Mouse (Mus musculus): ENCODE results near the gene Cntn4. TPM values are rescaled to one million over a fixed set of nuclear protein-coding genes. Genes with fewer than 3 reads are reported as not detected.

Gene Cntn4
- polyA plus RNA-seq, 1 experiment: not detected

DNA sequence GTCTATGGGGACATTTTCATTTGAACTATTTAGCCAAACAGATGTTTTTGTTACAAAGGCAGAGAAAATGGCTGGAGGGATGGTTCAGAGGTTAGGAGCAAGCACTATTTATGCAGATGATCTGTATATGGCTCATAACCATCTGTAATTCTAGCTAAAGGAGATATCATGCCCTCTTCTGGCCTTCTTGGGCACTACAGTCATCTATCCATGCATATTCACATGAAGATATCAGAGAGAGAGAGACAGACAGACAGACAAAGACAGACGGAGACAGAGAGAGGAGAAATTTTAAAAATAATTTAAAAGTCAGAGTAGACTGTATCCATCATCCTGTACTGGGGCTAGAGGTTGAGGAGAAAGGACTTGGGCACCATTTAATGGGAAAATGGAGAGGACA, 652.2 kb downstream of the Cntn4 start:
- Histone ChIP-seq H3K4me1 (replicated peaks; ENCODE audit: control insufficient read depth, insufficient read depth, low read length) (no peaks in the 10 kb centered on the region), H3K36me3 (ENCODE audit: control insufficient read depth, insufficient read depth, low read length) (no peaks in the 10 kb centered on the region), H3K27me3 (ENCODE audit: control insufficient read depth, insufficient read depth, low read length) (no peaks in the 10 kb centered on the region), H3K4me3 (ENCODE audit: control insufficient read depth, insufficient read depth, low read length) (no peak overlapping the region), H3K27ac (ENCODE audit: control insufficient read depth, insufficient read depth, low read length) (no peak overlapping the region)
- WGBS: 87% methylated on average over 1 of the region's 1 CpGs
- TF ChIP-seq POLR2A (IDR thresholded peaks at IDR 0.05; ENCODE audit: control insufficient read depth, extremely low read depth, insufficient read depth, low read length, poor library complexity) (no peak), CTCF (IDR thresholded peaks at IDR 0.05; ENCODE audit: borderline replicate concordance, control insufficient read depth, extremely low read depth, insufficient read depth, low read length, poor library complexity) (no peak)
- no peak for DNase-seq

GRCm38 (mm10) chr6:106332466-106332865, 655.0 kb downstream of the Cntn4 start:
- no peaks in the 10 kb centered on the region for H3K27me3 ChIP-seq (ENCODE audit: control insufficient read depth, insufficient read depth, low read length)
- H3K4me1 ChIP-seq (replicated peaks; ENCODE audit: control insufficient read depth, insufficient read depth, low read length): no peaks in the 10 kb centered on the region
- no peak overlapping the region for H3K27ac ChIP-seq (ENCODE audit: control insufficient read depth, insufficient read depth, low read length)
- DNase-seq: no peak
- no peak overlapping the region for H3K4me3 ChIP-seq (ENCODE audit: control insufficient read depth, insufficient read depth, low read length)
- WGBS: 90% methylated on average over 3 of the region's 3 CpGs
- TF ChIP-seq CTCF (IDR thresholded peaks at IDR 0.05; ENCODE audit: borderline replicate concordance, control insufficient read depth, extremely low read depth, insufficient read depth, low read length, poor library complexity) (no peak), POLR2A (IDR thresholded peaks at IDR 0.05; ENCODE audit: control insufficient read depth, extremely low read depth, insufficient read depth, low read length, poor library complexity) (no peak)
- no peaks in the 10 kb centered on the region for H3K36me3 ChIP-seq (ENCODE audit: control insufficient read depth, insufficient read depth, low read length)

DNA sequence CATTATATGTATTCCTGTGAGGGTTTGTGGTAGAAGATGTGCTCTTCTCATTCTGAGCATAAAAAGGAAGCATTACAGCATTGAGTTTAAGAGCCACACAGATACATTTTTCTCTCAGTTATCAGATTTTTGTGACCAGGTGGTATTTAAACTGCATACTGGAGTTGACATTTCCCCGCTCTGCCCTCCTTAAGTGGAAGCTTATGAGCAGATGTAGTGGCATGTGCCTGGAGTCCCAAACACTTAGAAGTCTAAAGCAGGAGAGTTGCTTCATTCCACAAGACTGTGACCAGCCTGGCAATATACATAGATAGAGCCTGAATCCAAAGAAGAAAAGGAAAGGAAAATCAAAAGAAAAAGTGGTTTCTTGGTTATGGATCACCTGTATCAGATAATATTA, 655.5 kb downstream of the Cntn4 start:
- 89% methylated on average over 1 of the region's 1 CpGs for whole genome bisulfite sequencing
- DNase-seq: no peak
- no peak for TF ChIP-seq CTCF (IDR thresholded peaks at IDR 0.05; ENCODE audit: borderline replicate concordance, control insufficient read depth, extremely low read depth, insufficient read depth, low read length, poor library complexity)
- Histone ChIP-seq H3K27ac (ENCODE audit: control insufficient read depth, insufficient read depth, low read length) (no peak overlapping the region), H3K27me3 (ENCODE audit: control insufficient read depth, insufficient read depth, low read length) (no peaks in the 10 kb centered on the region), H3K4me1 (replicated peaks; ENCODE audit: control insufficient read depth, insufficient read depth, low read length) (no peaks in the 10 kb centered on the region), H3K36me3 (ENCODE audit: control insufficient read depth, insufficient read depth, low read length) (no peaks in the 10 kb centered on the region), H3K4me3 (ENCODE audit: control insufficient read depth, insufficient read depth, low read length) (no peak overlapping the region)

GRCm38 (mm10) chr6:106335066-106335465, 657.6 kb downstream of the Cntn4 start:
- TF ChIP-seq CTCF (IDR thresholded peaks at IDR 0.05; ENCODE audit: borderline replicate concordance, control insufficient read depth, extremely low read depth, insufficient read depth, low read length, poor library complexity) (no peak), POLR2A (IDR thresholded peaks at IDR 0.05; ENCODE audit: control insufficient read depth, extremely low read depth, insufficient read depth, low read length, poor library complexity) (no peak)
- no peak for DNase-seq
- Histone ChIP-seq H3K27me3 (ENCODE audit: control insufficient read depth, insufficient read depth, low read length) (no peaks in the 10 kb centered on the region), H3K36me3 (ENCODE audit: control insufficient read depth, insufficient read depth, low read length) (no peaks in the 10 kb centered on the region), H3K4me3 (ENCODE audit: control insufficient read depth, insufficient read depth, low read length) (no peak overlapping the region), H3K27ac (ENCODE audit: control insufficient read depth, insufficient read depth, low read length) (no peak overlapping the region), H3K4me1 (replicated peaks; ENCODE audit: control insufficient read depth, insufficient read depth, low read length) (no peaks in the 10 kb centered on the region)
- WGBS: 52% methylated on average over 1 of the region's 1 CpGs

DNA sequence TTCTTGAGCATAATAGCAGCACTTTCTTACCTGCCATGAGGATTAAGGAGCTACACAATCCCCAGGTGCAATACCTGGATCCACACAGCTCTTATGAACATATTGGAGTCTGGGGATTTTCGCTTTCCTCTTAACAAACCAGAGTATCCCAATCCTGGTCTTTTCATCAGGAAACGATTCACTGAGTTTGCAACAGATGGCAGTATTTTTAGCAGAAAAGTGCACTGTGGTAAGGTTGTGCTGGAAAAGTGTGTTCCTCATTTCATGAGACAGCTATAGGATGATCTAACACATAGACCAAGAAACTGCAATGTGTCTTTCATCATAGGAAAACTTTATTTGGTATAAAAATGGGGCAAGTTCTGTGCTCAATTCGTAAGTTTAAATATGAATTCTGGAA, 659.3 kb downstream of the Cntn4 start:
- Histone ChIP-seq H3K4me1 (replicated peaks; ENCODE audit: control insufficient read depth, insufficient read depth, low read length) (no peaks in the 10 kb centered on the region), H3K27ac (ENCODE audit: control insufficient read depth, insufficient read depth, low read length) (no peak overlapping the region), H3K36me3 (ENCODE audit: control insufficient read depth, insufficient read depth, low read length) (no peaks in the 10 kb centered on the region), H3K27me3 (ENCODE audit: control insufficient read depth, insufficient read depth, low read length) (no peaks in the 10 kb centered on the region), H3K4me3 (ENCODE audit: control insufficient read depth, insufficient read depth, low read length) (no peak overlapping the region)
- no peak for DNase-seq
- 86% methylated on average over 3 of the region's 3 CpGs for WGBS
- TF ChIP-seq POLR2A (IDR thresholded peaks at IDR 0.05; ENCODE audit: control insufficient read depth, extremely low read depth, insufficient read depth, low read length, poor library complexity) (no peak), CTCF (IDR thresholded peaks at IDR 0.05; ENCODE audit: borderline replicate concordance, control insufficient read depth, extremely low read depth, insufficient read depth, low read length, poor library complexity) (no peak)

DNA sequence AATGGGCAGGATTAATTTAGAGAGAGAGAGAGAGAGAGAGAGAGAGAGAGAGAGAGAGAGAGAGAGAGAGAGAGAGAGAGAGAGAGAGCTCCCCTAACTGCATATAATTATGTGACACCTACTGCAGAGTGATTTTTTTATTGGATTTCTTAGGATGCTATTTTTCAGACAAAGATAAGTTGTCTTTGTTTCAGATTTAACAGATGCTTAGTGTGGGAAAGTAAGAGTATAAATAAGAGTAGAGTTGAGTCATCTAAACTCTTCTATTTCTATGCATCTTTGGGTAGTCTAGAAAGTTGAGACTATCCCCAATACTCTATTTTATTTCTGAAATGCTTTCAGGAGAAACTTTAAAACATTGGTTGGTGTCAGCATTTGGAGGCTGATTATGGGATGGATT, 660.4 kb downstream of the Cntn4 start:
- TF ChIP-seq CTCF (IDR thresholded peaks at IDR 0.05; ENCODE audit: borderline replicate concordance, control insufficient read depth, extremely low read depth, insufficient read depth, low read length, poor library complexity): no peak
- TF ChIP-seq POLR2A (IDR thresholded peaks at IDR 0.05; ENCODE audit: control insufficient read depth, extremely low read depth, insufficient read depth, low read length, poor library complexity): no peak
- no peaks in the 10 kb centered on the region for H3K36me3 ChIP-seq (ENCODE audit: control insufficient read depth, insufficient read depth, low read length)
- H3K27me3 ChIP-seq (ENCODE audit: control insufficient read depth, insufficient read depth, low read length): no peaks in the 10 kb centered on the region
- no peak overlapping the region for H3K27ac ChIP-seq (ENCODE audit: control insufficient read depth, insufficient read depth, low read length)
- DNase-seq: no peak
- no peak overlapping the region for H3K4me3 ChIP-seq (ENCODE audit: control insufficient read depth, insufficient read depth, low read length)
- no peaks in the 10 kb centered on the region for H3K4me1 ChIP-seq (replicated peaks; ENCODE audit: control insufficient read depth, insufficient read depth, low read length)

DNA sequence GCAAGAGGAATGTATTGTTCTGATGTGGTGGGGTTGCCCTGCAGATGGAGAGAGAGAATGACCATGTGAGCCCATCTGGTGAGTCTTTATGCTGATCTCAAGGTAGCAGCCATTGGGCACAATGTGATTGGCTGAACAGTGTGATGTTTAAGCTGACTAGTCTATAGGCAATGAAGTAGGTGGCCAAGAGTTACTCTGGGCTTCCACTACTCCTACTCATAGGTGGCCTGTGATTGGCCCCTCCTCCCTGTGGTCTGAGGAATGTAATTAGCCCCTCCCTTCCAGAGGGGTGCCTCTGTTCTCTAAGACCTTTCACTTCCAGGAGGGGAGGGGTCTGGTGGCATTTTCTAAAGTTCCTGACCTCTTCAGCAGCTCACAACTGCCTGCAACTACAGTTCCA, 663.7 kb downstream of the Cntn4 start:
- Histone ChIP-seq H3K27ac (ENCODE audit: control insufficient read depth, insufficient read depth, low read length) (no peak overlapping the region), H3K36me3 (ENCODE audit: control insufficient read depth, insufficient read depth, low read length) (no peaks in the 10 kb centered on the region), H3K4me1 (replicated peaks; ENCODE audit: control insufficient read depth, insufficient read depth, low read length) (no peaks in the 10 kb centered on the region), H3K27me3 (ENCODE audit: control insufficient read depth, insufficient read depth, low read length) (no peaks in the 10 kb centered on the region), H3K4me3 (ENCODE audit: control insufficient read depth, insufficient read depth, low read length) (no peak overlapping the region)
- no peak for TF ChIP-seq POLR2A (IDR thresholded peaks at IDR 0.05; ENCODE audit: control insufficient read depth, extremely low read depth, insufficient read depth, low read length, poor library complexity)
- TF ChIP-seq CTCF (IDR thresholded peaks at IDR 0.05; ENCODE audit: borderline replicate concordance, control insufficient read depth, extremely low read depth, insufficient read depth, low read length, poor library complexity): no peak
- DNase-seq: no peak

All from thymus, adult 2 months (tissue).